Mouse (Mus musculus) bone marrow macrophage, adult 2 months (primary cell): Measurements from ENCODE around the gene Rasgef1b.

Experiments used
- CTCF ChIP-seq: IDR thresholded peaks from 2 replicates; pipeline ENCODE4 v1.5.1; 2012; ENCODE audit warnings: low read depth, mild to moderate bottlenecking, low read length, moderate library complexity
- POLR2A ChIP-seq: IDR thresholded peaks from 2 replicates; pipeline ENCODE4 v1.6.1; 2012; ENCODE audit warnings: mild to moderate bottlenecking, low read depth, low read length, borderline replicate concordance

- TF ChIP-seq CTCF (no peak), POLR2A (no peak)
Measured at GRCm38 (mm10) chr5:99477420-99477815, 251.4 kb downstream of the Rasgef1b start.
